Mouse (Mus musculus): ENCODE data around the gene Bmf. TPM values are rescaled to one million over a fixed set of nuclear protein-coding genes. Genes with fewer than 3 reads are reported as not detected.
A peak's percentile ranks its signal among the peaks of the same experiment; 100 is the strongest.

Gene Bmf
- 2.4 and 6.0 TPM in 2 replicates for polyA plus RNA-seq (2014; fragmentation: Nextera tagmentation; extraction: Ambion mirVana)

GRCm38 (mm10) chr2:118549507-118550473 is at the start of gene Bmf:
Gene Bmf (minus strand): TSS chr2:118549687.
- Histone ChIP-seq H3K36me3 (ENCODE audit: control insufficient read depth, insufficient read depth, low read length) (no peaks in the 10 kb centered on the region), H3K9ac (ENCODE audit: low read length) (peak within 1 kb of the TSS; percentile 74), H3K4me3 (ENCODE audit: low read depth, low read length) (peak within 1 kb of the TSS; percentile 68), H3K9me3 (ENCODE audit: control insufficient read depth, low read length) (no peaks in the 10 kb centered on the region), H3K27me3 (ENCODE audit: control insufficient read depth, insufficient read depth, low read length) (peaks cover 3% of the 10 kb centered on the region), H3K4me1 (replicated peaks; ENCODE audit: control insufficient read depth, insufficient read depth, low read length) (peaks cover 7% of the 10 kb centered on the region), H3K4me2 (ENCODE audit: low read depth, low read length, severe bottlenecking) (peak within 1 kb of the TSS; percentile 92), H3K27ac (ENCODE audit: low read depth, low read length) (no peak within 1 kb of the TSS)
- DNase-seq (ENCODE audit: low spot score), result peak; percentile 98
- WGBS, result under 1% methylated on average over 45 of the region's 45 CpGs
- ATAC-seq (replicated peaks; ENCODE audit: low FRiP score), result peak; percentile 91

GRCm38 (mm10) chr2:118599087-118599486 is 49.6 kb upstream of the Bmf start:
- H3K4me1 ChIP-seq (replicated peaks; ENCODE audit: control insufficient read depth, insufficient read depth, low read length), result peaks cover 2% of the 10 kb centered on the region; the same call in 1 of the 2 replicates
- peak overlapping the region; percentile 68 for H3K9ac ChIP-seq (ENCODE audit: low read length)
- H3K9me3 ChIP-seq (ENCODE audit: control insufficient read depth, low read length), result no peaks in the 10 kb centered on the region
- H3K4me3 ChIP-seq (ENCODE audit: low read depth, low read length), result peak overlapping the region; percentile 57
- peak overlapping the region; percentile 66 for H3K4me2 ChIP-seq (ENCODE audit: low read depth, low read length, severe bottlenecking)
- peaks cover 3% of the 10 kb centered on the region; the same call in 1 of the 2 replicates for H3K36me3 ChIP-seq (ENCODE audit: control insufficient read depth, insufficient read depth, low read length)
- no peak overlapping the region for H3K27ac ChIP-seq (ENCODE audit: low read depth, low read length)
- no peaks in the 10 kb centered on the region for H3K27me3 ChIP-seq (ENCODE audit: control insufficient read depth, insufficient read depth, low read length)
- ATAC-seq (replicated peaks; ENCODE audit: low FRiP score), result no peak
- WGBS, result 54% methylated on average over 5 of the region's 5 CpGs
- no peak for DNase-seq (ENCODE audit: low spot score)

DNA sequence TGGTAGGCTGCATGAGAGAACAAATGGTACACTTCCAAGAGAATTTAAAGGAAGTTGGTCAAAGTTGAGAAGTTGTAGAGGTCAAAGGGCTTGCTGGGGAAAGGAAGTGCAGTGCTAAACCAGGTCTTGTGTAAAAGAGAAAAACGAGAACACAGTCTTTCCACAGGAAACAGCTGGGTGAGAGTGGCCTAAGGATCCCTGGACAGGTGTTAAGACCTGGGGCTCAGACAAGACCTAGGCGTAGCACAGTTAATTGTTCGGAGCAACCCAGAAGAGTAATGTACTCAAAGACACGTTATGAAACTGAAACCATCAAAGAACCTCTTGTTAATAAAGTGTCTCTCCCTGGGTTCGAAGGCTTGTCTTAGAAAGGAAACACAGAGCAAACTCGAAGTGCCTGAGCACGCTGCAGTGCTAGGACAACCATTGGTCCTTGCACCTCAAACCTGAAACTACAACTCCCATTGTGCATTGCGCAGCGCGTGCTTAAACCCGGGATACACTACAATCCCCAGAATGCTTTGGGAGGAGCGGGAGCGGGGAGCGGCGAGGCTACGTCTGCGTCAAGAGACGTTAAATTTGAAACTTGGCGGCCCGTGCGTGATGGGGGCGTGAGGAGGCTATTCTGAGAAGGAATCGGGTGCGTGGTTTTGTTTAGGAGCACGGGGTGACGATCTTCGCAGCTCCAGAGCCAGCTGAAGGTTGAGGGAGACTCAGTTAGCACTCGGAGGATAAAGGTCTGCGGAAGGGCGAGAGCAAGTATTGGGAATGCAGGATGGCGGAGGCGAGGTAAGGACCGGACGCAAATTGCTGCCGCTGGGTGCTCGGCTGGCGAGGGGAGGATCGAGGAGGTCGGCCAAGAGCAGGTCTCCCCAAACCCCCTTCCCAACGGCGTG is 48.4 kb upstream of the Bmf start, which contains the start of gene Bub1b:
TSS of gene Bub1b (plus strand) at position 539 of the 896 bp plus-strand sequence.
- H3K27me3 ChIP-seq (ENCODE audit: control insufficient read depth, insufficient read depth, low read length), result no peaks in the 10 kb centered on the region
- H3K4me1 ChIP-seq (replicated peaks; ENCODE audit: control insufficient read depth, insufficient read depth, low read length), result peaks cover 2% of the 10 kb centered on the region; the same call in 1 of the 2 replicates
- H3K4me2 ChIP-seq (ENCODE audit: low read depth, low read length, severe bottlenecking), result peak within 1 kb of the TSS; percentile 66
- DNase-seq (ENCODE audit: low spot score), result peak; percentile 94
- no peaks in the 10 kb centered on the region for H3K9me3 ChIP-seq (ENCODE audit: control insufficient read depth, low read length)
- 6% methylated on average over 41 of the region's 41 CpGs for WGBS
- H3K9ac ChIP-seq (ENCODE audit: low read length), result peak within 1 kb of the TSS; percentile 68
- peak; percentile 98 for ATAC-seq (replicated peaks; ENCODE audit: low FRiP score)
- H3K27ac ChIP-seq (ENCODE audit: low read depth, low read length), result no peak within 1 kb of the TSS
- H3K4me3 ChIP-seq (ENCODE audit: low read depth, low read length), result peak within 1 kb of the TSS; percentile 57
- H3K36me3 ChIP-seq (ENCODE audit: control insufficient read depth, insufficient read depth, low read length), result no peaks in the 10 kb centered on the region

- no peaks in the 10 kb centered on the region for H3K27me3 ChIP-seq (ENCODE audit: control insufficient read depth, insufficient read depth, low read length)
- H3K9me3 ChIP-seq (ENCODE audit: control insufficient read depth, low read length), result no peaks in the 10 kb centered on the region
- H3K27ac ChIP-seq (ENCODE audit: low read depth, low read length), result no peak overlapping the region
- H3K9ac ChIP-seq (ENCODE audit: low read length), result no peak overlapping the region
- no peaks in the 10 kb centered on the region for H3K4me1 ChIP-seq (replicated peaks; ENCODE audit: control insufficient read depth, insufficient read depth, low read length)
- H3K4me3 ChIP-seq (ENCODE audit: low read depth, low read length), result no peak overlapping the region
- no peaks in the 10 kb centered on the region for H3K36me3 ChIP-seq (ENCODE audit: control insufficient read depth, insufficient read depth, low read length)
- ATAC-seq (replicated peaks; ENCODE audit: low FRiP score) (no peak), DNase-seq (ENCODE audit: low spot score) (no peak)
- 86% methylated on average over 4 of the region's 4 CpGs for WGBS
- H3K4me2 ChIP-seq (ENCODE audit: low read depth, low read length, severe bottlenecking), result no peak overlapping the region
These were observed 41.6 kb upstream of the Bmf start for GRCm38 (mm10) chr2:118591083-118591482.

DNA sequence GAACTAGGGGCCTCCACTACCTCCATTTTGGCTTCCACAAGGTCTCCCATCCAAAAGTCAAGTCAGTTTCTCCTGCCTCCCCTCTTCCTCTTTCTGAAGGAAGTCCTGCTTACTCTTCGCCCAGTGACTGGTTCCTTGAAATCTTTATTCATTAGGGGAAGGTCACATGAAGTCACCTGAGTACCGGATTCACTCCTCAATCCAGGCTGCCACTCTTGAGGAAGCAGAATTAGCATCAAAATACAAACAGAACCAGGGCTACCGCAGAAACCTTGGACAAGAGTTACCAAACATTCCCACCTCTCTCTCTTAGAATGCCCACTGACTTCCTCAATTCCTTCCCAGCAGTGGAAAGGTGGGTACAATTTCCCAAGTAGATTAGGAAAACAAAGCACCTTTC is 38.2 kb upstream of the Bmf start:
- H3K4me1 ChIP-seq (replicated peaks; ENCODE audit: control insufficient read depth, insufficient read depth, low read length), result no peaks in the 10 kb centered on the region
- no peak overlapping the region for H3K4me3 ChIP-seq (ENCODE audit: low read depth, low read length)
- no peak overlapping the region for H3K9ac ChIP-seq (ENCODE audit: low read length)
- WGBS, result 74% methylated on average over 3 of the region's 3 CpGs
- no peak overlapping the region for H3K27ac ChIP-seq (ENCODE audit: low read depth, low read length)
- H3K4me2 ChIP-seq (ENCODE audit: low read depth, low read length, severe bottlenecking), result no peak overlapping the region
- no peak for DNase-seq (ENCODE audit: low spot score)
- H3K27me3 ChIP-seq (ENCODE audit: control insufficient read depth, insufficient read depth, low read length), result no peaks in the 10 kb centered on the region
- H3K9me3 ChIP-seq (ENCODE audit: control insufficient read depth, low read length), result no peaks in the 10 kb centered on the region
- no peaks in the 10 kb centered on the region for H3K36me3 ChIP-seq (ENCODE audit: control insufficient read depth, insufficient read depth, low read length)
- no peak for ATAC-seq (replicated peaks; ENCODE audit: low FRiP score)

GRCm38 (mm10) chr2:118586013-118586412 is 36.5 kb upstream of the Bmf start:
- Histone ChIP-seq H3K4me3 (ENCODE audit: low read depth, low read length) (no peak overlapping the region), H3K9ac (ENCODE audit: low read length) (no peak overlapping the region), H3K27me3 (ENCODE audit: control insufficient read depth, insufficient read depth, low read length) (no peaks in the 10 kb centered on the region), H3K4me1 (replicated peaks; ENCODE audit: control insufficient read depth, insufficient read depth, low read length) (no peaks in the 10 kb centered on the region), H3K9me3 (ENCODE audit: control insufficient read depth, low read length) (no peaks in the 10 kb centered on the region), H3K27ac (ENCODE audit: low read depth, low read length) (no peak overlapping the region), H3K4me2 (ENCODE audit: low read depth, low read length, severe bottlenecking) (no peak overlapping the region), H3K36me3 (ENCODE audit: control insufficient read depth, insufficient read depth, low read length) (no peaks in the 10 kb centered on the region)
- DNase-seq (ENCODE audit: low spot score) (no peak), ATAC-seq (replicated peaks; ENCODE audit: low FRiP score) (no peak)
- 84% methylated on average over 5 of the region's 5 CpGs for WGBS

- H3K9me3 ChIP-seq (ENCODE audit: control insufficient read depth, low read length), result no peaks in the 10 kb centered on the region
- no peak overlapping the region for H3K27ac ChIP-seq (ENCODE audit: low read depth, low read length)
- no peaks in the 10 kb centered on the region for H3K4me1 ChIP-seq (replicated peaks; ENCODE audit: control insufficient read depth, insufficient read depth, low read length)
- ATAC-seq (replicated peaks; ENCODE audit: low FRiP score) (no peak), DNase-seq (ENCODE audit: low spot score) (no peak)
- H3K9ac ChIP-seq (ENCODE audit: low read length), result no peak overlapping the region
- H3K4me3 ChIP-seq (ENCODE audit: low read depth, low read length), result no peak overlapping the region
- 87% methylated on average over 3 of the region's 3 CpGs for WGBS
- no peak overlapping the region for H3K4me2 ChIP-seq (ENCODE audit: low read depth, low read length, severe bottlenecking)
- H3K36me3 ChIP-seq (ENCODE audit: control insufficient read depth, insufficient read depth, low read length), result no peaks in the 10 kb centered on the region
- no peaks in the 10 kb centered on the region for H3K27me3 ChIP-seq (ENCODE audit: control insufficient read depth, insufficient read depth, low read length)
These were observed 23.6 kb upstream of the Bmf start for GRCm38 (mm10) chr2:118573135-118573534.

DNA sequence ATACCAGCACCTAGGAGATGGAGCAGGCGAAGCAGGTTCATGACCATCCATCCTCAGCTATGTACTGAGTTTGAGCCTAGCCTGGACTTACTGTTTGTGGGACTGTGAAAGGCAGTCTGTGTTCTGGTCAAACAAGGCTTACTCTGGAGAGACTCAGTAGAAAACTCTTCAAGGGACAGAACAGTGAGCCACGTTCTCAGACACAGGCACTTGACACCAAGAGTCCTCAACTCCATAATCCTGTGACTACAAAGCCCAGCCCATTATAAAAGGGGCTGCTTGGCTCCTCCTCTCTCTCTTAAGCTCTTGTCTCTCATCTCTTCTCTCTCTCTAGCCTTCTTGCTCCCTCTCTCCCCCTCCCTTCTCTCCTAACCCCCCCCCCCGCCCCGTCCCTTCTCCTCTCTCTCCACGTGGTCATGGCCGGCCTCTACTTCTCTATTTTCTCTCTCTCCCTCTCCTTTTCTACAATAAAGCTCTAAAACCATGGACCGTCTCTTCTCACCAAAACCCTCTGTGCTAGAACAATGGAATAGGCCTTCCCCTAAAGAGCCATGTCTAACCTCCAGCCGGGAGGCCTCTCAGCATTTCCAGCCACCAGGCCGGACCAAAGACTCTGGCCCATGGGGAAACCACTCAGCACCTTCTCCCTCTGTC is 22.8 kb upstream of the Bmf start:
- H3K27ac ChIP-seq (ENCODE audit: low read depth, low read length), result no peak overlapping the region

More for the DNA sequence above, 22.8 kb upstream of the Bmf start:
- no peaks in the 10 kb centered on the region for H3K36me3 ChIP-seq (ENCODE audit: control insufficient read depth, insufficient read depth, low read length)
- H3K9ac ChIP-seq (ENCODE audit: low read length), result no peak overlapping the region
- WGBS, result 56% methylated on average over 9 of the region's 9 CpGs
- H3K4me1 ChIP-seq (replicated peaks; ENCODE audit: control insufficient read depth, insufficient read depth, low read length), result no peaks in the 10 kb centered on the region
- no peaks in the 10 kb centered on the region for H3K27me3 ChIP-seq (ENCODE audit: control insufficient read depth, insufficient read depth, low read length)
- H3K9me3 ChIP-seq (ENCODE audit: control insufficient read depth, low read length), result no peaks in the 10 kb centered on the region
- no peak for ATAC-seq (replicated peaks; ENCODE audit: low FRiP score)
- no peak overlapping the region for H3K4me3 ChIP-seq (ENCODE audit: low read depth, low read length)
- no peak for DNase-seq (ENCODE audit: low spot score)
- H3K4me2 ChIP-seq (ENCODE audit: low read depth, low read length, severe bottlenecking), result no peak overlapping the region
